In genomic region chr14:119012607-119013431, GRCm38 (mm10) we compare ENCODE assay signal across 8 mouse cellular contexts.
DNase-seq lines count a peak whose midpoint lies in the region; ATAC-seq lines count a peak whose summit lies in the region.

No protein-coding gene starts in this region.

- H3K27me3 ChIP-seq in heart, embryonic 15.5 days: no peaks in the 10 kb centered on the region
- no peaks in the 10 kb centered on the region; the same call in 1 of the 2 replicates for H3K27me3 ChIP-seq in liver, embryonic 15.5 days

- peak; percentile 33 for DNase-seq in kidney, adult 18-20 months
- DNase-seq in kidney, adult 11 months: no peak
- DNase-seq in embryo, embryonic 10 days (ENCODE audit: low spot score): peak; percentile 69
- peak; percentile 62 to 72 for DNase-seq in kidney, postnatal 4 days
- peak; percentile 53 for DNase-seq in retina, embryonic 14.5 days (ENCODE audit: low spot score)
- DNase-seq in urinary bladder, postnatal 4 days (ENCODE audit: low spot score in 2 of 2): no peak

- ATAC-seq in heart, embryonic 15.5 days (replicated peaks; ENCODE audit: insufficient number of reproducible peaks, insufficient read depth, low FRiP score, low read depth): no peak; the same call in 1 of the 2 replicates
- ATAC-seq in liver, embryonic 15.5 days (ENCODE audit: insufficient read depth): no peak

- WGBS in heart, embryonic 15.5 days: 70% methylated on average over 23 of the region's 23 CpGs
- WGBS in liver, embryonic 15.5 days (ENCODE audit: insufficient replicate concordance): 59% methylated on average over 23 of the region's 23 CpGs

- peak overlapping the region; percentile 19 for H3K4me2 ChIP-seq in heart, embryonic 15.5 days
- 0 out of 2 replicates have a peak overlapping the region, but pooled peaks have one; percentile 5 for H3K4me2 ChIP-seq in liver, embryonic 15.5 days

- H3K9me3 ChIP-seq in heart, embryonic 15.5 days (replicated peaks): no peaks in the 10 kb centered on the region
- no peaks in the 10 kb centered on the region for H3K9me3 ChIP-seq in liver, embryonic 15.5 days (replicated peaks)

- no peaks in the 10 kb centered on the region for H3K36me3 ChIP-seq in heart, embryonic 15.5 days
- H3K36me3 ChIP-seq in liver, embryonic 15.5 days (replicated peaks): no peaks in the 10 kb centered on the region

- H3K4me3 ChIP-seq in heart, embryonic 15.5 days: no peak overlapping the region
- no peak overlapping the region for H3K4me3 ChIP-seq in liver, embryonic 15.5 days (replicated peaks)

- H3K4me1 ChIP-seq in heart, embryonic 15.5 days (replicated peaks): peaks cover 4% of the 10 kb centered on the region; the same call in 1 of the 2 replicates
- peaks cover 5% of the 10 kb centered on the region; the same call in 1 of the 2 replicates for H3K4me1 ChIP-seq in liver, embryonic 15.5 days (replicated peaks)

- no peak overlapping the region for H3K9ac ChIP-seq in heart, embryonic 15.5 days
- no peak overlapping the region for H3K9ac ChIP-seq in liver, embryonic 15.5 days

- H3K27ac ChIP-seq in heart, embryonic 15.5 days: no peak overlapping the region
- no peak overlapping the region for H3K27ac ChIP-seq in liver, embryonic 15.5 days (replicated peaks)

Comparison
In these comparisons a context has a peak if more than half of its experiments do, and no peak if none do; other contexts are left out.
1. DNase-seq: peak in kidney, adult 18-20 months (single experiment), embryo, embryonic 10 days (single experiment), kidney, postnatal 4 days (2 of 2) and retina, embryonic 14.5 days (single experiment); none in kidney, adult 11 months (single experiment) and urinary bladder, postnatal 4 days (0 of 2).